Mouse (Mus musculus) retina, adult 2 months (tissue): ENCODE data around the gene Arid3a.

ENCODE experiments used
- DNase-seq: peaks from one replicate; pipeline ENCODE4 v3.0.0-alpha.2; 2012; ENCODE audit warnings: low read depth, low spot score

Gene Arid3a

DNA sequence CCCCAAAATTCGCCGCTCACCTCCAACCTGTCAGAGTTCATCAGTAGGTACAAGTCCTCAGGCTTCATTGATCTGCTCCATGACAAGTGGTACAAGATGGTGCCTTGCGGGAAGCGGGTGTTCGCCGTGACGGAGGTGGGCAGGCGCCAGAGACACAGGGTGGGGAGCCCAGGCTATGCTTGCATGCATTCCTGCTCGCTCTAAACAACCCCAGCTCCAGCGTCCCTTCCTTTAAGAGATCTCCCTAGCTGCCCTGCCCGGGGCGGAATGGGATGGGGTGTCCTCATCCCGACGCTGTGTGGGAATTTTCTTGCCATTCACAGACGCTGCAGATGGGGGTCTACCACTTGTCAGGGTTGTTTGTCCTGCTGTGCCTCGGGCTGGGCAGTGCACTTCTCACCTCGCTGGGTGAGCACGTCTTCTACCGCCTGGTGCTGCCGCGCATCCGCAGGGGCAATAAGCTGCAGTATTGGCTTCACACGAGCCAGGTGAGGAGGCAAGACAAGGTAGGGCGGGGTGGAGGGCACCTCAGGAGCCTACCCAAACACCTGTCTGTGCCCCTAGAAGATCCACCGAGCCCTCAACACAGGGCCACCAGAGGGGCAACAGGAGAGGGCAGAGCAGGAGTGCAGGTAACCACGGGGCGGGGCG, 49.4 kb downstream of the Arid3a start:
- DNase-seq, result no peak

DNA sequence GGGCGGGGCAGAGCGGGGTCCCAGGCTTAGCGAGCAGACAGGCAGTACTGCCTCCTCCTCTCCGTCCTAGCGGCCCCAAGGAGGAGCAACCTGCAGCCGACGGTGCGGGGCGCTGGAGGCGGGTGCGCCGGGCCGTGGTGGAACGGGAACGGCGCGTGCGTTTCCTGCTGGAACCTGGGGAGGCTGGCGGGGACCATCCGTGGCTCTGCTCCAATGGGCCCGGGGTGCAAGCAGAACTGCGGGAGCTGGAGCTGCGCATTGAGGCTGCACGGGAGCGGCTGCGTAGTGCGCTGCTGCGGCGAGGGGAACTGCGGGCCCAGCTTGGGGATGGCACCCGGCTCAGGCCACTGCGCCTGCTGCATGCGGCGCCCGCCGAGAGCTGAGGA, 49.9 kb downstream of the Arid3a start:
- DNase-seq, result no peak

DNA sequence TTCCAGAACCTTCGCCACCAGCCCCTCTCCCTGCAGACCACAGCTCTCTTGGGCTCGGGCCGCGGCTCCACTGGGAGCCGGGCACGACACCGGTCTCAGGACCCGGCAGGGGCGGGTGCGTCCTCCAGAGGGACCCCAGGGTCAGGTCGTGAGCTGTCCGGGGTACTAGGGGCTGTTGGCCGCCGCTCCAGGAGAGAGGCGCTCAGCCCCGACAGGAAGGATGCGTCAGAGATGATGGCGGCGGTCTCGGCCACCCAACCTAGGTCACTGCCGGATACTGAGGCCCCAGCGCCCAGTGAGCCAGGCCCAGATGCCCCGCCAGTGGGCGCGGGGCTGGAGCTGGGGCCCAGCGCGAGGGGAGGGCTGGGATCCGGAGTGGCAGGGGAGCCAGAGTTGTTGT, 50.5 kb downstream of the Arid3a start:
- DNase-seq, result no peak

DNA sequence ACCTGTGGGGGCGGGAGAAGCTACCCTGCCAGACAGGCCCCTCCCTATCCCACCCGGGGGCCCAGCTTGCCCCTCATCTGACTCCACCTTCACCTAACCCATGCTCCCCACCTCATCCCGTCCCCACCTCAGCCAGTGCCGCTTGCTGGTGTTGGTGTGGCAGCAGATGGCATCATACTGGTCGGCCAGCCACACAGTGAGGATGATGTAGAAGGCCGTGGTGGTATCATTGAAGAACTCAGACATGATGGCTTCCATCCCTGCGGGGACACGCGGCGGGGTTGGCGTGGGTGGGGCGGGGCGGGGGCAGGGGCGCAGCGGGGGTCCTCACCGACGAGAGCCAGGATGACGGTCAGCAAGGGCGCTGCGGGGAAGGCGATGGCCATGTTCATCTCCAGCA, 51.2 kb downstream of the Arid3a start:
- no peak for DNase-seq

DNA sequence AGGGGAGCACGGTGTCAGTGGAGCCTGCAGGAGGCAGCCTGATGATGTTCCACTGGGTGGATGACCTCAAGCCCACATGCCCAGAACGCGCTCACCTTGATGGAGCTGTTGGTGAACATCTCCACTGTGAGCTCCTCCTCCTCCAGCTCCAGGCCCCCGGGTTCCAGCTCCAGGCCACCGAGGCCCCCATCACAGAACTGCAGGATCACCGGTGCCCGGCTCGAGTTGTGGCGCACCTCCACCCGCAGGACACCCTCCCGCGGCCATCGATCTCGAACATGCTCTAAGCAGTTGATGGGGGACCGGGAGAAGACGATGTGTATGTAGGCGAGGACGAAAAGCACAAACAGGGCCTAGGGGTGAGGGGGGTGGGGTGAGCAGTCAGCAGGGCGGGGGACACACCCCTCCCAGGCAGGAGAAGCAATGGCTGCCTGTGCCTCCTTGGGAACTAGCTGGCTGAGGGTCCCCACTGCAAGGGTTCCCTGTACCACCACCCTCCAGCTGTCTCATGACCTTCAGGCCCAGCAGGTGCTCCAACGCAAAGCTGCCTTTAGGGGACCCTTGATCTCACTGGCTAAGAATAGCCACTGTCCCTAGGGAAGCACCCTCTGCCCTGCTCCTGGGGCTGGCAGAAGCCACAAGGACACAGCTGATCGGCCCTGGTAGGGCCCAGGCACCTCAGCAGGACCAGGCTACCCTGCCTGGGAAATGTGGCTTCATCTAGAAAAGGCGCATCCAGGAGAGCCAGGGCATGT, 52.7 kb downstream of the Arid3a start:
- DNase-seq, result no peak

DNA sequence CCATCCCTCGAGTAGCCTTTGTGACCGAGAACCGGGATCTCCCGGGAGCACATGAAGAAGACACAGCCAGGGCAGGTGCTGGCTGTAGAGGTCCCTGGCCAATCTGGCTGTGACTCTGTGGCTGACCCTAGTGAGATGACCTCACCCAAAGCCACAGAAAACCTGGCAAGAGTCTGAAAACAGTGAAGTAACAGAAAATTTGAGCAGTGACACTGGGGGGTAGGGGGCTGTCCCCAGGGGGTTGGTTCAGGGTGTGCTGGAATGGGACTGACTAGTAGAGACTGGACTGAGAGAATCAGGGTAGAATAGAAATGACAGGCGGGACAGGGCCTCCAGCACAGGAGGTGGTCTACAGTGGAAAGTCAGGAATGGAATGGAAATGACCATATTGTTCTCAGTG, 56.4 kb downstream of the Arid3a start:
- no peak for DNase-seq

DNA sequence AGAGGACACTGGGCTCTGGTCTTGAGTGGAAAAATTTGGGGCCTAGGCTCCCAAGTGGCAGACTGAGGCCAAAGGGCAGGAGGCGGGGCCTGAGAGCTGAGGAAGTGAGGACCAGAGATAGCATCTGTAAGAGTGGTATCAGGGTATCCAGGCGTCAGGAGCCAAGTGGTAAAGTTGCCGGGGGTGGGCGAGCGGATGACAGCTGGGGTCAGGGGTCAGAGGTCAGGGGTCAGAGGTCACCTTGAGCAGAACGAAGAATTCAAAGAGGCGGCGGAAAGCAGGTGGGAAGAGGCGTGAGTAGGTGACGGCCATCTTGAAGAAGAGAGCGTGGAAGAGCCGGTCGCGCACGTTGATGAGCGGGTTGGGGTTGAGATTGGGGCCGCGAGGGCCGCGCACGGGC, 56.8 kb downstream of the Arid3a start:
- no peak for DNase-seq

DNA sequence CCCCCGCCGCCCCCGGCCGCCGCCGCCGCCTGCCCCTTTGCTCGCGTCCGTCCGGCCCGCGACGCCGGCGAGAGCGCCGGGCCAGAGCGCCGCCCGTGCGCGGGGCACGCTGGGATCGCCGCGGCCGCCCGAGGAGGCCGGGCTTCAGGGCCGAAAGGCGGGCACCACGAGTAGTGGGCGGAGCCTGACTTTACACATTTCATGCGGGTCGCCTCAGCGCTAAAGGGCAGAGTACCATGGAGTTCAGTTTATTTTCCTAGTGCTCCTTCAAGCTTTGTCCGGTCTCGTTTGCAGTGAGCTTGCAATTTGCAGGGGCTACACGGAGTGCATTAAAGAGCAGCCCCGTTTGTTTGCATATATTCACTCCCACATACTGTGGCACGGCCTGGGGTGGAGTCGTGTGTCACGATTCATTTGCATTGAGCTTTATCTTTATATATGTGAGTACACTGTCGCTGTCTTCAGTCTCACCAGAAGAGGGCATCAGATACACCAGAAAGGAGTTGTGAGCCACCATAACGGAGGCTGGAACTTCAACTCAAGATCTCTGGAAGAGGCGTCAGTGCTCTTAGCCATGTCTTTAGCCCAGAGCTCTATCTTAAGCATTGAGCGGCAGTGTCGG, 57.5 kb downstream of the Arid3a start, which contains the start of gene Tmem259:
Gene Tmem259 (minus strand): TSS at position 136 of the 622 bp plus-strand sequence.
- peak; percentile 81 for DNase-seq

DNA sequence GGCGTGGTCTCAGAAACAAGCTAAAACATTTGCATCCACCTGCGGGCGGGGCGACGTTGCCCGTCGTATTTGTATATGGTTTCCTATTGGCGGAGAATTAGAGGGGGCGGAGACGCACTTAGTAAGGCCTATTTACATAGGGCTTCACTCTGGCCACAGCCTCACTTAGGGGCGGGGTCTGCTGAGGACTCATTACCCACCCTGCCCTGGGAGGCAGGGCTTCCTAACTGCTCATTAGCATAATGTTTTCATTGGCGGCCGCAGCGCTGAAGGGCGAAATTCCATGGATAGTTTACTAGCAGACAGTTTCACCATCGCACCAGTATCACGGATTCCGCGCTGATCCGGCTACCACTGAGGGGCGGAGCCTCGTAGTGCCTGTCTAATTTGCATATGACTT, 58.0 kb downstream of the Arid3a start:
- peak; percentile 95 for DNase-seq

DNA sequence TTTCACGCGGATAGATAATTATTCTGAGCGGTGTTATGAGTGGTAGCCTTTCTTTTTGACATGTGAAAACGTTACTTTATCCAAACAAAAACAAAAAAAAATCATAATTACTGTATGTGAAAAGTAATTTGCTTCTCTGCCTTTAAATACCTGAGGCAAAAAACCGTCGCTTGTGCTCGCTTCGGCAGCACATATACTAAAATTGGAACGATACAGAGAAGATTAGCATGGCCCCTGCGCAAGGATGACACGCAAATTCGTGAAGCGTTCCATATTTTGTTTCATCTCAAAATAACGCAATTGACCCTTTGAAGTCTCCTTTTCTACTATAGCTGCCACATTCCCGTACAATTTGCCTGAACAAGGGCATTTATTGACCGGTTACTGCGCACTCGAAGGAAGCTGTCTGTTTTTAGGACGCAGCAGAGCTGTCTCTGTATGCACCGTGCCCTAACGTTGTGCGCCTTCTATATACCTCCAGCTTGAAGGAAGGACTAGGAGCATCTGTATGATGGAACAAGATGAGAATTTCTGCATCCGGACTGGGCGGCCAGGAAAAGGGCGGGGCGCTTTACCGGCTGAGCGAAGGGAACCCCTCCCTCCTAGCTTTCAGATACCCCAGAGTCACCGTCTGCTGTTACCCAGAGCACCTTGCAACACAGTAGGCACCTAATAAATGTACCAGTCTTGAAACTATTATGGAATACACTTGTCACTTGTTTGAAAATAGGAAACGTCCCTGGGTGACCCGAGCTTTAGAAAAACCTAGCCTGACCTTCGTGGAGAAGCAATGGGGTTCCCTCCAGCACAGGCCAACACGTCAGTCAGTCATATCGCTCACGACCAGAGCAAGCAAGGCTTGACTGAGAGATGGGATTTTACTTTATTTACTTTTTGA, 58.7 kb downstream of the Arid3a start:
- DNase-seq, result peak; percentile 57

DNA sequence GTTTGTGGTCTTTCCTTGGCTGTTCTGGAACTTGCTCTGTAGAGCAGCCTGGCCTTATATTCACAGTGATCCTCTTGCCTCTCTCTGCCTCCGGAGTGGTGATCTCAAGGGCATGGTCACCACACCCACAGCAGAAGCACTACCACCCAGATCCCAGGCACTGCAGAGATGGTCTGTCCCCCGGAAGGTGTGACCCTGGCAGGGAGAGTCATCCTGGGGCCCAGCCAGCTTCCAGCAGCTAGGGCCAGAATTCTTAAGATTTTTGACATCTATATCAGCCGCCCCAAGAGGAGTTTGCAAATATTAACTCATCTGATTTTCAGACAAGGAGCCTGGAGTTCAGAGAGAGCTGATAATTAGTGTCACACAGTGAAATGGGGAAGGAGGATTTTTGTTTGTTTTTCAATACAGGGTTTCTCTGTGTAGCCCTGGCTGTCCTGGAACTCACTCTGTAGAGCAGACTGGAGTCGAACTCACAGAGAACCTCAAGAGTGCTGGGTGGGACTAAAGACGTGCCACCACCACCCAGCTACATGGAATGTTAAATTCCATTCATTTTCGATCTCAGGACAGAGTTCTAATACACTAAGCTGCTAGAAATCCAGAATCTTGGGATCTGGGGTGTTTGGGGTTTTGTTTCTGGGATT, 59.5 kb downstream of the Arid3a start:
- no peak for DNase-seq

DNA sequence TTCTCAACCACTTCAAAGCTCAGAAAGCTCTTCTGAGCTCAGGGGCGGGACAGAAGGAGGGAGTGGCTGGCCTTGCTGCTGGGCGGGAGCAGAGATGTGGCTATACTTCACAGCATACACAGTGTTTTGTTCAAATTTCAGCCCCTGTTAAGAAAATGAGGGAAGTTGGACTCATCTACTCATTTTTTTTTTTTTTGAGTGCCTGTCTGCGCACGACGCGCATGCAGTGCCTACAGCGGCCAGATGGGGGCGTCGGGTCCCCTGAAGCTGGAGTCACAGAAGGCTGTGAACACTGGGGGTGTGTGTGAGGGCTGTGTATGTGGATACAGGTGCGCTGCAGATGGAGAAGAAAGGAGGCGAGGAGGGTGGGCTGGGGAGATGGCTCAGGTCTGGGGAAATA, 60.1 kb downstream of the Arid3a start:
- no peak for DNase-seq

DNA sequence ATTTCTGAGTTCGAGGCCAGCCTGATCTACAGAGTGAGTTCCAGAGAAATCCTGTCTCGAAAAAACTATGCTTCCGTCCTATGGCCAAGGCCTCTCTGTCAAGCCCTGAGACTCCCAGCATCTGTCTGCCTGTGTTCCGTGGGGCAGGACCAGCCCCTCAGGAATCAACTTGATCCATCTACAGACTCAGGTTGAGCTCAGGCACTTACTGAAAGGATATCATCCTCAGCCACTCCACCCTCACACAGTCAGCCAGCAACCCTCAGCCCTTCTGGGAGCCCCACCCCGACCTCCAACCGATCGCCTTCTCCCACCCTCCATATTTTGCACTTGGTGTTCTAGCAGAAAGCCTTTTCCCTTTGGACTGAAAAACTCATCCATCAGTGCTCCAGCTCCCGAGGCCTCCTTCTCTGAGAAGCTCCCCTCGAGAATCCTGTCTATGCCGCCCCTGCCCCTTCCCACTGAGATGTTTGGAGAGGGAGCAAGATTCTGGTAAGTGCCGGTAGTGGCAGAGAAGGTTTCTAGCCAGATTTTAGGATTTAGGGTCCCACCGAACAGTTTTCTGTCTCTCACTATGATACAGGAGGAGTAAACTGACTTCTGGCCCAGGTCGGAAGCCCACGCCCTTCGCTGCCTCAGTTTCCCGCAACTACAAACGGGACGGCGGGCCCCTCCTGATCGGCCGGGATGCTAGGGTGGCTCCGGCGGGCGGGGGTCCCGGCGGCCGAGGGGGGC, 61.1 kb downstream of the Arid3a start:
- no peak for DNase-seq

DNA sequence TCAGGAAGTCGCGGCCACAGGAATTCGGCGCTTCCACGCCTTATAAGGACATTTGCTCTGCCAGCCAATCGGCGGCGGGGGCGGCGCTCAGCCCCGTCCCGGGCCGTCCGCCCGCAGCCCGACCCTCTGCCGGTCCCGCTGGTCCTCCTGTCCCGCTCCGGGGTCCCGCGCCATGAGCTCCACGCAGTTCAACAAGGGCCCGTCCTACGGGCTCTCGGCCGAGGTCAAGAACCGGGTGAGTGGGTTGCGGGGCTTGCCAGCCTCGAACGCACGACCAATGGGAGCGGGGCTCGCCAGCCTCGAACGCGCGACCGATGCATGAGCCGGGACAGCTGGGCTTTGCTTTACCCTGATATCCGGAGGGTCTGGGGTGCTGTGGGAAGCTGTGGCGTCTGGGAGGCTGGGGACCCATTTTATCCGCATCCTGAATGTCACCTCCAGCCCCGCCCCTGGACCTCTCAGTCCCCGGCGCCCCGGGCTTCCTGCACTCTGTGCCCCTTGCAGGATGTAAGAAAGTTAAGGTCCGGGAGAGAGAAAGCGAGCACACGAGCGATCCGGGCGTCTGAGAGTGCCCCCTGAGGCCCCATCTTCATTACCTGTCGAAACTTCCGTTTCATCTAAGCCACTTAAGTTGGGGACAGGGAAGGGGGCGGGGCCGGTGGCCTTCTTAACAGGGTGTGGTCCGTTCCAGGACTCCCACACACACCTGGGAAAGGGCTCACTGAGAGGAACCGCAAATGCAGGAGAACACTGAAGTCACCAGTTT, 61.8 kb downstream of the Arid3a start, which contains the start of gene Cnn2:
Gene Cnn2 (plus strand): TSS at position 79 of the 766 bp plus-strand sequence.
- no peak for DNase-seq

DNA sequence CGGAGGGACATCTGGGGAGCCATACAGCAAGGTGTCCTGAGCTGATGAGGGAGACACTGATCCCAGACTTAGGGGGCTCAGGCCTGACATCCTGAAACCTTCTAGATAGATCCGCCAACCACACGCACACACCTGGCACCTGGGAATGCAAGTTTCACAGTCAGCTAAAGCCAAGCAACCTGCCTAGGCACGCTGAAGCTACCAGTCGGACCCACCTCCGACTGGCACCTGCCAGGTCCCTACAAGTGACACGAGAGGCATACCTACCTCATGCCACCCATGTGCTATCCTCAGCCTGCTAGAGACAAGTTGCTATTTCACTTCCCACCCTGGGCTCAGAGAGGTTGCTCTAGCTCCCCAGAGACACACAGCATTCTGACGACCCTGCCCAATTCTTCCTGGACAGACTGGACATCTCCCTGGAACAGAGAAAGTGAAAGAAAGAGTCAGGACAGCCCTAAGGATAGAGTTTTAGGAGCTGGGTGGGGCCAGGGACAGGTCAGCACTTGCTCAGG, 62.5 kb downstream of the Arid3a start:
- no peak for DNase-seq

DNA sequence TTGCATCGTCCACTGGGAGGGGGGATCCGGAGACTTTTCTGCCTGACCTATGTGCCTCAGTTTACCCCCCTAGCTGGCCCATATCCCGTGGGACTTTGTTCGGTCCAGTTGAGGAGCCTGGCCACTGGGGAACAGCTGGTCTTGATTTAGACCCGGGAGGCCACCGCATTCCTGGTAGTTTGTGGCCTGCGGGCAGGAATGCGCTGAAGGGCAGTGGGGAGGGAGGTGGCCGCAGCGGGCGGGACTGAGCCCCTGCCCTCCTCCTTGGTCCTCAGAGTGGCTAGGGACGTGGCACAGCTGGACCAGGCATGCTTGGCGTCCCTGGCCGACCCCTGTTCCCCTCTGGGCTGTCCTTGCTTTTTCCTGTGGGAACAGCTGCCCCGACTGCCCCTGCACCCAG, 63.0 kb downstream of the Arid3a start:
- DNase-seq, result no peak

DNA sequence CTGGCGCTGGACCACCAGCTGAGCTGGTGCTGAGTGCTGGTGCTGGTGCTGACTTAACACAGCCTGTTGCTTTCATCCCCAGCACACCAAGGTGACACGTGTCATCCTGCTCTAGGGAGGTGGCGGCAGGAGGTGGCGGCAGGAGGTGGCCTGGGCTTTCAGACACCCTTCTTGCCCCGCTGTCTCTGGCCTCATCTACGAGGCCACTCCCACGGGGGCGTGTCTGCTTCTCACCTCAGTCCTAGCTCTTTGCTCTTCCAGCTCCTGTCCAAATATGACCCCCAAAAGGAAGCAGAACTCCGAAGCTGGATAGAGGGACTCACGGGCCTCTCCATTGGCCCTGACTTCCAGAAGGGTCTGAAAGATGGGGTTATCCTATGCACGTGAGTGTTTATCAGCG, 64.3 kb downstream of the Arid3a start:
- DNase-seq, result no peak

DNA sequence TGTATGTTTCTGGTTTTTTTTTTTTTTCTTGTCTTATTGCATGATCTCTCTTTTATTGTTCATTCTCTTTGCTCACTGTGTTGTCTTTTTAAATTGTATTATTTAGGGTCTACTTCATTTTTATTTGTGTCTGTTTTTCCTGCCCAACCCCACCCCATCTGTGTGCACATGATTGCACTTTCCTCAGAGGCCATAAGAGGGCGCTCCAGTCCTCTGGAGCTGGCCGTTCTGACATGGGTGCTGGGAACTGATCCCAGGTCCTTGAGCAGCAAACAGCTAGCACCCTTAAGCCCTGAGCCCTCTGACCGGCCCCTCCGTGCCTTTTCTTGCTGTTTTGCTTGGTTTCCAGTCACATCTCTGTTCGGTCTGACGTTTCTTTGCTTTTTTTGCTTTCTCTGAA, 64.7 kb downstream of the Arid3a start:
- no peak for DNase-seq

DNA sequence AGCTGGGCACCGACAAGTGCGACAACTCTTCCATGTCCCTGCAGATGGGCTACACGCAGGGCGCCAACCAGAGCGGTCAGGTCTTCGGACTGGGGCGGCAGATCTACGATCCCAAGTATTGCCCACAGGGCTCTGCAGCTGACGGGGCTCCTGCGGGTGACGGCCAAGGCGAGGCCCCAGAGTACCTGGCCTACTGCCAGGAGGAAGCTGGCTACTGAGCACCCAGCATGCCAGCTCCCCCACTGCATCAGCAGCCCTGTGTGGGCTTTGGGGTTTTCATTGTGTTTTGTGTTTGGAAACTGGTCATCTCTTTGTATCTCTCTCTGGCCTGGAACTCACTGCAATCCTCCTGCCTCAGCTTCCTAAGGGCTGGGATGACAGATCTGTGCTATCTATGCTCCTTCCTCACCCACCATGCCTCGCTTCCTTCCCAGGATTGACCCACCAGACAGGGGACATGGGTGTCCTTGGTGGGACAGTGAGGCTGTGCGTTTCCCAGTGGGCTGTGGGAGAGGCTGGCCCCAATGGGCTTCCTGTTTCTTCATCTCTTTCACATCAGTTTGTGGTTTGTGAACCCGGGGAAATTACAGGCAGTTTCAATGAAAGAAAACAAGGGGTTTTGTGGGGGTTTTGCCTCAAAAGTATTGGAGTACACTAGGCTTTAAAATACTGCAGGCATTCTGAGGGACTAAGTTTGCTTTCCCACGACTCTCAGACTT, 67.7 kb downstream of the Arid3a start:
- DNase-seq, result no peak
